Mouse (Mus musculus) lung, postnatal 4 days (tissue): ENCODE measurements around the gene Btn1a1.

ENCODE experiments used
- DNase-seq, 2 experiments: peaks; one replicate each; pipeline ENCODE4 v3.0.0; 2021

Gene Btn1a1

DNA sequence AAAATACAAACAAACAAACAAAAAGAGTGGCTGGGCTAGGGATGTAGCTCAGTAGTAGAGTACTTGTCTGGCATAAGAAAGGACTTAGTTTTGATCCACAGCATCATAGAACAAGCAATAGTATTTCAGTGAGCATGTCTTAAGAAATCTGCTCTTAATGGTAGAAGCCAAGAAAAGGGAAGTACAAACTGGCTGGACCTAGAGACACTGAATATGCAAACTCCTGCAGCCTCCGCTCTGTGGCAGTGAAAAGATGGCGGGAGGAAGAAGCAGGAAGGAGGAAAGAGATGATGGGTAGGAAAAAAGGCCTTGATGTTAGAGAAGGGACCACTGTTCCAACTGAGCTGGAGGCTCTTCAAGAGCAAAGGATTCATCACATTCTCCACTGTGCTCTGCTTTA is 17.5 kb upstream of the Btn1a1 start:
- DNase-seq = no peak

DNA sequence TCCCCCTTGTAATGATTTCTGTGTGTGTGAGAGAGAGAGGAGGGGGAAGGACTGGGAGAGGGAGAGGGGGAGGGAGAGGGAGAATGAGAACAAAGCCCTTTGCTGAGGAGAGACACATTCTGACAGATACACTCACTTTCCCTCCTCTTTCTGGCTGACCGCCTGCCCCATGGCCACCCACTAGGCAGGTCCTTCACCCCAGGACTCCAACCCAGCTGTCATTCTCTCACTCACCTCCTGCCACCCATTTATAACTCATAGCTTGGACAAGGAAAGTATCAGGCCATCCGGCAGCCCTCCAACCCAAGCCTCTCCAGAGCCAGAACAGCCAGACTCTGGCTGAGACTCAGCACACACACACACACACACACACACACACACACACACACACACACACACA is 10.0 kb upstream of the Btn1a1 start:
- peak; percentile 23 to 54 for DNase-seq

DNA sequence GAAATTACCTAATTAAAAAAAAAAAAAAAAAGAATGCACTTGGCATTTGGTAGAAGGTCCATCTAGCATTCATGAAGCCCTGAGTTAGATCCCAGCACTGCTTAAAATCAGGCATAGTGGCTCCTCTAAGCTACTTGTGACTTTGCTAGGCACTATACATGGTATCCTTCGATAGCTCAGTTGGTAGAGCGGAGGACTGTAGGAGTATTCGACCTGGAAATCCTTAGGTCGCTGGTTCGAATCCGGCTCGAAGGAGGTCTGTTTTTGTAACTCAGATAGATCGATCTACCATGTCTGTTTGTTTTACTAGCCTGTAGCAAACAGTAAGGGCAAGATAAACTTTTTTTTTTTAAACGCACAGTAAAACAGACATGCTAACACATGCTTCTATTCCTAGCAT is 1.2 kb upstream of the Btn1a1 start:
- DNase-seq = peak in 1 of 2 experiments; percentile 62

- no peak for DNase-seq
These were observed 605 bp upstream of the Btn1a1 start for GRCm38 (mm10) chr13:23466306-23466705.

- no peak for DNase-seq
These were observed 797 bp downstream of the Btn1a1 start for GRCm38 (mm10) chr13:23464841-23465366.

DNA sequence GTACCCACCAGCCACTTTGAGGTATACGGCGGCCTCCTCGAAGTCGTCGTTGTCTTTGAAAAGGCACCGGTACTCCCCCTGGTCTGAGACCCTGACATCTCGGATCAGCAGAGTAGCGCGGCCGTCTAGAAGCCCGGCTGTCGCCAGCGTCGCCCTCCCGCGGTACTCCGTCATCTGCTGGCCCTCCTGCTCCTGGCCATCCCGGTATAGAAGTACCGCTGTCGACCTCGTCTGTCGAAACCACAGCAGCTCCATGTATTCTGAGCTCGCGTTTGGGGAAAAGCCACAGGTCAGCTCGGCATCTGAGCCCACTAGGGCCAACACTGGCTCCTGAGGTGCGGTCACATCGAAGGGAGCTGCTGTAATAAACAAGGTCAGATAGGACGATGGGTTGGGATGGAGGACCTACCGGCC is 1.5 kb downstream of the Btn1a1 start:
- peak; percentile 23 to 36 for DNase-seq

GRCm38 (mm10) chr13:23463381-23464223 is 2.1 kb downstream of the Btn1a1 start:
- peak; percentile 70 to 77 for DNase-seq

DNA sequence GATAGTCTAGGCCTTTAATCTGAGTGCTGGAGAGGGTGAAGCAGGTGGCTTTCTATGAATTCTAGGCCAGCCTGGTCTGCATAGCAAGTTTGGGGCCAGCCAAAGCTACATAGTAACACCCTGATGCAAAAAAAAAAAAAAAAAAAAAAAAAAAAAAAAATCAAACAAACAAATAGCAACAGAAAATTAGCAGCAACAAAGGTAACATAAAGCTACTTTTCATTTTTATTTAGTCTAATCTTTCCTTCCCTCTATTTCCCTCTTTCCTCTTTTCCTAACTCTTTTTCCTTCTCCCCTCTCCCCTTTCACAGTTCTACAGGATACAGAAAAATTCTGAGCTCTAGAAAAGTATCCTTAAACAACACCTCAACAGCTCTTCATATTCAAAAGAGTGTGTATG is 3.0 kb downstream of the Btn1a1 start:
- DNase-seq = no peak

GRCm38 (mm10) chr13:23462063-23462462 is 3.6 kb downstream of the Btn1a1 start:
- no peak for DNase-seq

- DNase-seq = no peak
These were observed 6.3 kb downstream of the Btn1a1 start for GRCm38 (mm10) chr13:23459264-23459846.

- DNase-seq = no peak
These were observed 11.8 kb downstream of the Btn1a1 start for GRCm38 (mm10) chr13:23453926-23454325.

GRCm38 (mm10) chr13:23453362-23453862 is 12.3 kb downstream of the Btn1a1 start:
- DNase-seq = peak; percentile 80 to 81

DNA sequence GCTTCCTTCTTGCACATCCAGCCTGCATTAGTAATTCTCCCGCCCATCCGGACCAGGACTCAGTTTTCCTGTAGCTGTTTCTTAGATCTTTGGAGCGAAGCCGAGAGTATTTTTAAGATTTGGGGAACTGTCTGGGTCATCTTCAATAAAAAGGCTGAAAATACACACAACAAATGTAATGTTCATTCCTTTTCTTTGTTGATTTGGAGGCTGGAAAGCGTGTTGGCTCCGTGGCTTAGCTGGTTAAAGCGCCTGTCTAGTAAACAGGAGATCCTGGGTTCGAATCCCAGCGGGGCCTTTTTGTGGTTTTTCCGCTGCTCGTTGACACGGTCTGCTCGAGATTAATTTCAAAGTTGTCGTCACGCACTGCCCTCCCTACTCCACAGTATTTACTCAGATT is 15.3 kb downstream of the Btn1a1 start:
- DNase-seq = peak; percentile 69 to 83

- peak; percentile 61 to 69 for DNase-seq
These were observed 16.2 kb downstream of the Btn1a1 start for GRCm38 (mm10) chr13:23449235-23450095.

GRCm38 (mm10) chr13:23448758-23449157 is 16.9 kb downstream of the Btn1a1 start:
- no peak for DNase-seq

DNA sequence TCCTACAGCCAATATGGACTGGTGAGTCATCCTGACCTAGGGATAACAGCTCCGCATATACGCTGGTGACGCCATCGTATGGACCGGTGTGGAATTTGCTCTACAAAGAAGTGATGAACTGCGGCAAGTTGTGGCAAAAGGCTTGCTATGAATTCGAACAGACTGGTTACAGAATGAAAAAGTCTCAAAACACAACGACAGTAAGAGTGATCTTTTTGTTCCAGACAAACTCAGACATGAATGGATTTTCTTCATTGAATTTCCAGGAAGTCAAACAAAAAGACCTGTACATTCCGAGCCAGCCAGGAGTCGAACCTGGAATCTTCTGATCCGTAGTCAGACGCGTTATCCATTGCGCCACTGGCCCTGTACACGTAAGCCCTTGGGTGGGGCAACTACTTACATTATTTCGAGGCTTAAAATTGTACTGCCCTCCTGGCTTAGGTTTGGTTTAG is 19.2 kb downstream of the Btn1a1 start:
- DNase-seq = peak; percentile 78 to 88

- DNase-seq = peak; percentile 90 to 92
These were observed 20.0 kb downstream of the Btn1a1 start for GRCm38 (mm10) chr13:23445561-23446320.

- no peak for DNase-seq
These were observed 20.5 kb downstream of the Btn1a1 start for GRCm38 (mm10) chr13:23445156-23445555.

- DNase-seq = no peak
These were observed 21.2 kb downstream of the Btn1a1 start for GRCm38 (mm10) chr13:23444451-23444850.

GRCm38 (mm10) chr13:23439901-23440300 is 25.8 kb downstream of the Btn1a1 start:
- DNase-seq = no peak

DNA sequence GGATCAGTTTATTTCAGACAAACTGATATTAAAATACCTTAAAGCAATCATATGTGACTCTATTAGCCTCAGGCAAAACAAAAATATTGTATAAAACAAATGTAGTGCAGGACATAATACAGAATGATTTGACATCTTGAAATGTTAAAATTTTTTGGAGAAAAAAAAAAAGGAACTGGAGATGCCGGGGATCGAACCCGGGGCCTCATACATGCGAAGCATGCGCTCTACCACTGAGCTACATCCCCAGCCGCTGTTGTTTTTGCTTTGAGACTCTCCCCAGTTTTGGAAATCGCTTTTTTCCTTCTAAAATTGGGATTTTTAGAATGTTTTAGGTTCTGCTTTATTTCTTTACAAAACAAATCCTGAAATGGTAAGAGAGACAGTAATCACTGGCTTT is 27.2 kb downstream of the Btn1a1 start:
- DNase-seq = peak in 1 of 2 experiments; percentile 64

DNA sequence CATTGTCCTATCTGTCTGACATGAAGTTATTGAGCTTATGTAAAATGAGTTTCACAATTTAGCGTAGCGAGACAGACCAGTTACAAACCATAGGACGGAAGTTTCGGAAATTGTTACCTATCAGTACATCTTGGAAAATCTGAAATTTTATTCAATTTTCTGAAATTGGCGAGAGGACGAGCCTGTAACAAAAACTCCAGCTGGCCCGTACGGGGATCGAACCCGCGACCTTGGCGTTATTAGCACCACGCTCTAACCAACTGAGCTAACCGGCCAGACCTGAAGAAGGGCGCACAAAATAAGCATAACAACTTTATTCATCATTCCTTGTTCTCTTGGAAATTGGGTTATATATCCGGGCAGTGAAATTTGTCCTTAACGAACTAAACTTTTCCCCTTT is 27.8 kb downstream of the Btn1a1 start:
- peak; percentile 82 to 90 for DNase-seq
